Mouse (Mus musculus) T-cell, adult 2 months (primary cell): ENCODE measurements around the gene Hibadh.

Experiments used
- DNase-seq: peaks from one replicate; pipeline ENCODE4 v3.0.0; 2022; ENCODE audit warnings: low spot score

Hibadh gene

GRCm38 (mm10) chr6:52567327-52568299 is 72.6 kb downstream of the Hibadh start:
- DNase-seq: no peak

- DNase-seq: no peak
Observed at GRCm38 (mm10) chr6:52565210-52565609, 75.0 kb downstream of the Hibadh start.

GRCm38 (mm10) chr6:52562994-52563393 is 77.2 kb downstream of the Hibadh start:
- DNase-seq: no peak

DNA sequence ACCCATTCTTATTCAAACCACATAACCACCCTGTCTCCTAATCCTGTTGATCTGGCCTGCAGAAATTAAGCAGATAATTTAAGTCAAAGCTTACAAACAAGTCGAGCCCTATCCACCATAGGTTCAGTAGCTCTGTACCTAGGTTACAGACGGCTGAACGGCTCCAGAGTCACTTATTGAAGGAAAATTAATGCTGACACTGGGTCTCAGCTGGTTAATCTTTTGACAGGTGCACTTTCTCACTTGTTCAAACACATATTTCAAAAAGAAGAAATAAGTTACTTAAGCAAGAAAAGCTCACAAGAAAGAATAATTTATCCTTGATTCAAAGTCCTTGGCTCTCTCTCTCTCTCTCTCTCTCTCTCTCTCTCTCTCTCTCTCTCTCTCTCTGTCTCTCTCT is 81.1 kb downstream of the Hibadh start:
- no peak for DNase-seq

DNA sequence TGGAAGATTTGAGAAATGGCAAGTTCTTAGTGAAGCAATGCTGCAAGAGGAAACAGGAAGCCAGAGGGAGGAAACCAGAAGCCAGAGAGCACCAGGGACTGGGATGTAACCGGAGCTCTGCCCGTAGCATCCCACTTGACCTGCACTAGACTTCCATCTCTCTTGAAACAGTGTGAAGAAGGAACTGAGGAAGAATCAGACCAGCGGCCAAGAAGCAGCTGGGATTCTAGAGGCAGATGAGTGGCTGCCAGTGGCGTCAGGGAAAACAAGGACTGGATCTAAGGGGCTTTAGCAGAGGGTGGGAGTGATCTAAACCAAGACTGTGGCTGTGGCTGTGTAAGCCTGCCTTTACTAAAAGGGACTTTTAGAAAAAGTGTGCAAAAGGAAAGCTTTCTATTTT is 95.8 kb downstream of the Hibadh start:
- no peak for DNase-seq

- no peak for DNase-seq
Observed at GRCm38 (mm10) chr6:52542464-52542863, 97.7 kb downstream of the Hibadh start.

- DNase-seq: no peak
Observed at GRCm38 (mm10) chr6:52539911-52540310, 100.3 kb downstream of the Hibadh start.

DNA sequence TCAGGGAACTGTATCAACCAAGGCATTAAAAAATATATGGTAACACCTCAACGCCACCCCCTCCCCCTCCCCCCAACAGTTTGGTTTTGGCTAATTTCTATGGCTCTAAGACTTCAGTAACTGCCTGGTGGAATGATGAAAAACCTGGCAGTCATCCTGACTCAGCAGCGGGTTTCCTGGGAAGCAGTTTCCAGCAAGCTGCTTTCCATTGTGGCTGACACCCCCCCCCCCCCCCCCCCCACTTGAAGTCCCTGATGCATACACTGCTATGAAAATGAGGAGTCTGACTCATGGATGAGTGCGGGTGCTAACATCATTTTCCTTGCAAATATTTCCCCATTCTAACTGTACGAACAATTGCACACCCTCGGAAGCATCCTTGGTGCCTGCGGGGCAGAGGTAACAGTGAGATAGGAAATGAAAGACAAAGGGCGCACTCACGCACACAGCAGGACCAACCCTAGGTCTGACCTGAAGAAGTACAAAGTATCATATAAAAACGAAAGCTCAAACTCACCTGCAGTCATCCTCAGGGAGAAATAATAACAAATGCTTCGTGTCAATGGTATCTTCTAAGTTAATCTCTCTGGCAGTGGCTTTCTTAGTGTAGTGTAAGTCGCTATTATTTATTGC is 105.0 kb downstream of the Hibadh start:
- no peak for DNase-seq

GRCm38 (mm10) chr6:52532144-52532492 is 108.1 kb downstream of the Hibadh start:
- no peak for DNase-seq

GRCm38 (mm10) chr6:52531366-52532143 is 108.6 kb downstream of the Hibadh start:
- no peak for DNase-seq

DNA sequence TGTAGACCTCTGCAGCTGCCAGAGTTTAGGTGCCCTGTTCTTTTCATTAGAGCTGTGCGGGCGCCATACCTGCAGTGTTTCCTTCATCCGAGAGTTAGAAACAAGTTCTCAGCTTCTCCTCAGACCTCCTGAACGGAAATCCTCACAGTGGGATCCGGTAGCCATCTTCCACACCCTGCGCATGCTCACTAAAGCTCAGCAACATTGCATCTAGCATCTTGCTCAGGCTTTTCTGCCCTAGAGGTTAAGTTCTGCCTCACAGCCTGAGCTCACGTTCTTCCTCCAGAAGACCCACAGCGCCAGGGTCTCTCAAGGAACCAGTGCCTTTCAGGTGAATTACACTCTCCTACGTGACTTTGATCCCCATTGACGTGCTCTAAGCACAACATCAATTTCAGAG is 109.3 kb downstream of the Hibadh start:
- DNase-seq: no peak

GRCm38 (mm10) chr6:52524226-52524625 is 116.0 kb downstream of the Hibadh start:
- DNase-seq: no peak

GRCm38 (mm10) chr6:52518704-52519103 is 121.5 kb downstream of the Hibadh start:
- no peak for DNase-seq

DNA sequence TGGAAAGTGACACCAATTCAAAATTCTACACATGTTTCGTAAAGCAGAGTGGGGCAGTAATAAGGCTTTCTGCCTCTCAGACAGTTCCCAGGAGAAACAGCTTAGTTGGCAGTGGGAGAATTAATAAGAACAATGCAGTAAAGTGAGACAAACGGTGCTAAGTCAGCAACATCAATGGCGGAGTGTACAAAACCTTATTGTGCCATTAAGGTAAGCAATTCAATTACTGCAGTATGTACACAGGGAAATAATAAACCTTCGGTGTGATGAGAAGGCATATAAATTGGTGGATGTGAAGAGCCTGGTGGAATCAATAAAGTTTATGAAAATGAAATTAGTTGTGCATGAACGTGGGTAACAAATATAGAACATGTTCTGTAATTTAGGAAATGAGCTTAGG is 122.9 kb downstream of the Hibadh start:
- no peak for DNase-seq

DNA sequence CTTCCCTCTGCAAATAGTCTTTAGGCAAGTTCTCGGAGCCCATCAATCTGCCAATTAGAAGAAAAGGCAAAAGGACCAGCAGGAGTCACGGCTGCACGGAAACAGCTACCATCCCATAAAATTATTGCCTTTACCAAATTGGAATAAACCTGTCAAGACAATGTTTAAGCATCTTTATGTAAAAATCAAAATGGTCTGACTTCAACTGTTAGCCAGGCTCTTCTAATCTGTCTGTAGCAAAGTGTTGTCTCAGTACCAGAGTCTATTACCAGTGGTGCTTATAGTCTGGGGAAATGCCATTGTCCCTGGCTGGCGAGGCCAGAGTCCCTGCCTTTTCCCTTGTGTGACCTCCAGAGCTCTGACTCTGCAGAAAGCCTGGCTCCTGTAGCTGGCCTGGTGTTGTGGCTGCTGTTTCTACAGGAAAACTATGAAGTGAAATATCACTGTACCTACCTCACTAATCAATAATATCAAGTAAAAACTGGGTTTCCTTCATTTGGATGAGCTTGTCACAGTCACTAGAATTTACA is 126.2 kb downstream of the Hibadh start:
- no peak for DNase-seq

DNA sequence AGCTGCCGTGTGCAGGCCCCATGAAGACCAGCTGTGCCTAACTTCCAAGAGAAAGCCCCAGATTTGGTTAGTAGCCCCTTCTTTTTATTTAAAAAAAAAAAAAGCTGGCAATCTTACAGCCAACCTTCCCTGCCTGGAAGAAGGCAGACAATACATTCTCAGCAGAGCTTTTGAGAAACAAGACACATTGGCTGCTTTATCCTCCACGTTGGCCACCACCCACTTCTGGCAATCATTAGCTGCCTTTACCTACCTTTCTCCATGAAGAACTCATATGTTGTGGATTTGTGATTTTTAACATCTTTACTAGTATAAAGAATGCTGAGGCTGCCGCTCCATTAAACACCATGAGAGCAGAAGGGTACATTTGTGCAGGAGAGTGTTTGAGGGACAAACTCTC is 131.4 kb downstream of the Hibadh start:
- DNase-seq: no peak

- no peak for DNase-seq
Observed at GRCm38 (mm10) chr6:52507946-52508345, 132.2 kb downstream of the Hibadh start.

DNA sequence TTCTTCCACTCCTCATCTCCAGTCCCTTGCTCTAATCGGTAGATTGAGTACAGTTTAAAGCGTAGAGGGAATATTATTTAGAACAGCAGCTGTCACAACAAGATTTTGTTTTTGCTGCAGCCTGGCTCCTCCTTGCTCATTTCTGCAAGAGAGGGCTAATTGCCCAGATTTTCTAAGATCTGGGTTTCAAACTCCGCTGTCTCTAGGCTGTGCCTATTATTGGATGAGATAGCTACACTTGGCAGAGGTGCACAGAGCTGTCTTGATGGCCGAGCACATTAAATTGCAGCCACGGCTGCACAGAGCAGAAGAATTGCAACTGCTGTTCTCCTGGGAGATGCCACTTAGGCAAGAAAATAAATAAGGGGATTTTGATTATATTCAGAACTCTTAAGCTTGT is 133.0 kb downstream of the Hibadh start:
- DNase-seq: no peak

DNA sequence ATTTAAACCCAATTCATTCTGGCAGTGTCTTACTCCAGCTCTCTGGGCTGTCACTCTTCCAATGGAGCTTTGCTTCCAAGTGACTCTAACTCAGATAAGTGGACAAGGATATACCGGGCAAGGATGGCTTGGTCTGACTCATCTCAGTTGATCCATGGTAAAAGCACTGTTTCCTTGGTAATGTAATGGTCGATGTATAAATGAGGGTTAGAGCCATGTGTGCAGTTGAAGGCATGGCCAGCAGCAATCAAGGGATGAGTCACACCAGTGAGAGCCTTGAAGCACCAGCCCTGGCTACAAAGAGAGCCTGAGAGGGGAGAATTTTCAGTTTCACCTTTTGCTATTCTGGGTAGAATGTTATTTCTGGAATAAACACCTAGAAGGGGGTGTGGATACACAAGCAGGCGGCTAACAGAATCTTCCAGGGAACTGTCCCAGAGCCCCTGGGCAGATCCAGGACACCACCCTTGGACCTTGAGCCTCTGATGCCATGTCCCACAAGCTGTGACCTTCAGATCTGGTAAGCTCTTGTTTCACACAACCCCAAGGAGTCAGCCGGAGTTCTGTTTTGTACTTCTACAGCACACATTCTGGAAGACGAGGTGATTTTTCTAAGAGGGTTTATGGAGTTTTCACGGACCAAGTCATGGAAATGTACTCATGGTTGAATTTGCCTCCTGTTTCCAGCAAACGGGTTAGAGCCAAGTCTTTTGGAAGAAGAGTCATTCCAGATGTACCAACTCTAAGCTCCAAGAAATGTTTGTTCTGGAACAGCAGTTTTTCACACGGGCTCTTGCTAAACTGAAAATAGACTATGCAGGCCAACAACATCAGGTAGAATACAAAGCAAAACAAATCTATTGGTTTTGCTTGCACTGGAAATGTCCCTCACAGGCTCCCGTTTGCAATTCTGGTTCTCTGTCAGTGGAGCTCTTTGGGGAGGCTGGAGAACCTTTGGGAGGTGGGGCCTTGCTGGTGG is 134.1 kb downstream of the Hibadh start:
- DNase-seq: no peak

DNA sequence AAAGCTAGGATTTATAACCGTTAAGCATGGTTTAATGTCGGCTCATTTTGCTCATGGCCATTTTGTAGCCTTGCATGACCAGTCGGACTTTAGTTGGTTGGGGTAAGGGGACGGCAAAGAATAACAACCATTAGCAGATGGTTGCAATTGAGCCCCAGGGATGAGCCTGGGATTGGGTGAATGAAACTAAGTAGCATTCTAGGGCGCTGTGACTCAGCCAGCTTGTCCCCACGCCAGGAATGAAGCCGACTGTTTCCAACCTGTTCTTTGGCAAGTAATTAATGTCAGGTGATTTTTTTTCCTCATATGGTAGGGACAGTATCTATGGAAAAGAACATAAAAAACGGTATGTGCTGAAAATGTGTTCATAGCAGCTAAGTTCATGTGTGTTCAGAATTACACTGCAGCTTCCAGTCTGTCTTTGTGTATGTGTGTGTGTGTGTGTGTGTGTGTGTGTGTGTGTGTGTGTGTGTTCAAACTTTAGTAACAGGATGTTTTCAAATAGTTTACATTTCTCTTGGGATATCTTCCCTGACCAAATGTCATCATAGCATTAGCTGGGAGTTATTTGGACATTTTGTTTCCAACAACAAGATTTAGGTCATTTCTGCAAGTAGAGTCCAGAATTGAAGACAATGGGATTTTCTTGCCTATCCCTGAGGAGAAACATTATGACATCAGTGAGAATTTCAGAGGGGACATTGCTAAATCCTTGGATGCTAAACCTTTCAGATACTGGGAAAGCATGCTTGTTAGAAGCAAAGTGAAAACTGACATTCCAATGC is 135.3 kb downstream of the Hibadh start:
- no peak for DNase-seq
